Mouse (Mus musculus) gastrocnemius, adult 8-10 months (tissue): ENCODE results near the gene Gm20388. TPM values are rescaled to one million over a fixed set of nuclear protein-coding genes. Genes with fewer than 3 reads are reported as not detected.
A peak's percentile ranks its signal among the peaks of the same experiment; 100 is the strongest.

Source experiments
- DNase-seq, 2 experiments: peaks; one replicate each; pipeline ENCODE4 v3.0.0; 2022; ENCODE audit warnings: low spot score in 2 of 2
- total RNA-seq, 4 experiments: library from RNA; stranded (reverse); gene quantifications; 2 replicates each; pipeline ENCODE4 v1.2.4; 2022

Gene Gm20388
- total RNA-seq, 4 experiments from 2014 or later: 4.4 to 20.0 (median 7.9) TPM; not detected in 1

DNA sequence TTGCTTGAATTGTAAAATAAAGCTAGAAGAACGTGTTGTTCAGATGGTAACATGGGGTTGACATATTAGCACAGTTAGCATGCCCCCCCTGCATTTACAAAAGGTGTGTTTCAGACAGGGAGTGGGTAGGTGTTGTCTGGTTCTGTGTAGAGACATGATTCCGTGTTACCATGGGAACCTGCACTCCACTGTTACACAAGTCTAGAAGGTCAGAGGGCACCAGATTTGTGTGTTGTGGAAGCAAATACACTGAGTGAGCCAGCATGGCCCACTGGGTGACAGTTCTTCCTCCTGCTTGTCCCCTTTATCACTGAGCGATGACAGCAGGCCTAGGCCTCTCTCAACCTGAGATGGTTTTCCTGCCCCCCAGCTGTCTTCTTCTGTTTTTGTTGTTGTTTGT lies 2085.3 kb downstream of the Gm20388 start:
- DNase-seq: no peak

DNA sequence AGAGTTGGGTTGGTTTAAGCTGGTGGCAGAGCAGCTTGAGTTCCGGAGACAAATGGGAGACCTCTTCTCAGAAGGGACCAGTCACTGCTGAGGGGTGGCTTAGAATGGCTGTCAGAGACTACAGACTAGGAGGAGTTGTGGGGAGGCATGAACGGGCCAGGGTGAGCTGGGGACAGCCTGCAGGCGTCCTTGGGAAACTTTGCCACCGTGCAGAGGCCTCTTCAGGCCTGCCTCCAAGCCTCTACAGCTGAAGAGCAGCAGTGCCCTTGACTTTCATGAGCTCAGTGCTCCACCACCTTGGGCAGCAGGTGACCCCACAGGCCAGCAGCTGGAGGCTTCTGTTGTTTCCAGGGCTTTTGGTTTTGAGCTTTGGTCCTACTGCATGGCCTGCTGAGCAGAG lies 2088.0 kb downstream of the Gm20388 start:
- no peak for DNase-seq

DNA sequence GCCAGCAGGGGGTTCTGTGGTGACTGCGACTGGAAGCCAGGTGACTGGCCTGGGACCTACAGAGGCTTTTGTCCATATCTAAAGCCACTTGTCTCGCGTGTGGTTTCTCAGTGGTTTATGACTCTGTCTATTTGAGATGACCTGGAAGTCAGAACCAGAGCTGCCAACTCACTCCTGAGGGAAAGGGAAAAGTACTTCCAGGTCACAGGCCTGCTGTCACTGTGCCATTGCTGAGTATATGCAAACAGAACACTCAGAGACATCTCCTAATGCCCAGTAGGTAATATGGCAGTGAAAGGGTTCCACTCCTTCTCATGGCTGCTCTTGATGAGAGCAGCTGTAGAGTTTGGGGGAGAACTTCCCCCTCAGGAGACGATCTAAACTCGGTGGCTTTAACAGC lies 2088.6 kb downstream of the Gm20388 start:
- DNase-seq: no peak

DNA sequence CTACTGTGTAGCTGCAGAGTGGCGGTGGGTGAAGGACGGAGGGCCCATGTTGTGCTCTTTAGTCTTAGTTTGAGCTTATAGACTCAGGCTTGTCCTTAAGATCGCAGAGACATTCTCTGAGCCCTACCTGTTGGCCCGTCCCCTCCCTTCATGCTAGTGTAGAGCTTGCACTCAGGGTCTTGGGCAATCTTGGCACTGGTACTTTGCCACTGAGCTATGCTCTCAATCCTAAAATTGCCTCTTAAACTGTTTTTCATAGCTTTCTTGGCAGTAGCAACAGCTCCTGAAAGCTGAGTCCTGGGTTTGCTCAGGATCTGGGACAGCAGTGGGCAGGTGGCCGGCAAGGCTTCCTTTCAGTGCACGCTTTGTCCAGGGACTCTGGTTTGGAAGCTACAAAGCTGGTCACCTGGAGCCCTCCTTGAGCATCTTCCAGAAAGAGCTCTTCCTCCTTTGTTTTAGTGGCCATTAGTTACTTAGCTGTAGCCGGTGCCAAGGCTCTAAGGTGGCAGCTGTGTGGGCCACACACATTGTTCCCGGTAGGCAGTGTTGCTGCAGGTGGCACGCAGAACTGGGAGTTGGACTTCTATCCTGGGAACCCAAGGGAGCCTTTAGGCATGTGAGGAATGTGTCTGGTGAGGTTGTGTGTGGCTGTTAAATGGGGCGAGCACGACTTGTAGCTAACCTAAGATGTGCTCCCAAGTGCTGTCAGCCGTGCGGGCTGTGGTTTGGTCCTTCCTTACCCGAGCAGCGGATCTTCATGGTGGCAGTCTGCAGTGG lies 2090.9 kb downstream of the Gm20388 start:
- DNase-seq: no peak

DNA sequence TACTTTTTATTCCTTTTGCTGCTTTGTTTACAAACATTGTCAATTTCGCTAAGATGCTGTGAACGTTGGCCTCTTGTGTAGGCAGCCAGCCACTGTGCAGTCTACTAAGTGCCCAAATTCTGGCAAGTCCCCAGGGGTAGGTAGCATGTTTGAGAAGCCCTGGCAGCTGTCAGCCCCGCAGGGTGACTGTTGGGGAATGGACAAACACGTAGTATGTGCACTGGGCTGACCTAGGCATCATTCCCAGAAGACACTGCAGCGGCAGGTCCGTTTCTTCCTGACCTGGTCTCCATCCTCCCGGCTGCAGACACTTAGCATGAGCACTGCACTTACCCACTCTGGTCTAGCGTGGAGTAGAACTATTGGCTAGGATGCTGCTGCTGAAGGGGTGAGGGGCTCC lies 2093.0 kb downstream of the Gm20388 start:
- DNase-seq: peak in 1 of 2 experiments; percentile 42

DNA sequence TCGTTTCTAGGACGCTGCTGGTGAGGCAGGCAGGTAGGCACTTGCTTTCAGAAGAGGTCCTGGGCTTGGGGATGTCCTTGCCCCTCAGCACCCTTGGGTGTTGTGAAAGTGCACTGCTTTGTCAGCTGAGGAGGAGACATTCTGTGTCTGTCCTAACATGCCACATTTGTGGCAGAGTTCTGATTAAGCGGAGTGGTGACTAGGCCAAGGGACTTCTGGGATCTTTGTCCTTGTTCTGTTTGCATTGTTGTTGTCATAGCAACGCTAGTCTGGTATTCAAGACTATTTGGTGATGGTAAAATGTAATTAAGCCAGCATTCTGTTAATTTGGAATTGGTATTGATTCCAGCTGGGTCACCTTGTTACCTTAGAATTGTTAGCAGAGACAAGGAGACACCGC lies 2093.5 kb downstream of the Gm20388 start:
- DNase-seq: no peak

DNA sequence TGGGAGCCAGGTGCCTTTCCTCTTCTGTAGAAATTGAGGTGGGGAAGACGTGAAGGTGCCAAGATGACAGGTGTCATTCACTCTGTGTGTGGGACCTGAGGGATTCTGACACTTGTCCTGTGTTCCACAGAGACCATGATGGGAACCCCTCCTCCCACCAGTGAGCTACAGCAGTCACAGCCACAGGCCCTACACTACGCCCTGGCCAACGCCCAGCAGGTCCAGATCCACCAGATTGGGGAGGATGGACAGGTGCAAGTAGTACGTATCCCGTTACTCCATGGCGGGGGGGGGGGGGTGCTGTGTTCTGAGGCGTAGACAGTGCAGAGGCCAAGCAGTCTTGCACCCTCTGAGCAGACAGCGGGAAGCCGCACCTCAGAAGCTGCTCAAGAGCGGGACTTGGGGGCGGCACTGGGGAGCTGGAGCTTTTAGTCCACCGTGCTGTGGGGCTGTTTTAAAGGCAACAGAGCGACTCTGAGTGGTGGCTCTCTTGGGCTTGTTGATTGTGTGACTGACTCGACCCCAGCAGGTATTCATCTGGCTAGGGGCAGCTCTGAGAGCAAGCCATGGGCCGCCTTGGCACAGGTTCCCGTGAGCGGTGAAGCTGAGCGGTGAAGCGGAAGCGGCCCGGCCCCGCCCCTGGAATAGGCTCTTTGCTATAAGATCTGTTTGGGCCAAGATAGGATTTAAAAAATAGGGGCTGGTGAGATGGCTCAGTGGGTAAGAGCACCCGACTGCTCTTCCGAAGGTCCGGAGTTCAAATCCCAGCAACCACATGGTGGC lies 2095.0 kb downstream of the Gm20388 start:
- DNase-seq: peak in 1 of 2 experiments; percentile 35

DNA sequence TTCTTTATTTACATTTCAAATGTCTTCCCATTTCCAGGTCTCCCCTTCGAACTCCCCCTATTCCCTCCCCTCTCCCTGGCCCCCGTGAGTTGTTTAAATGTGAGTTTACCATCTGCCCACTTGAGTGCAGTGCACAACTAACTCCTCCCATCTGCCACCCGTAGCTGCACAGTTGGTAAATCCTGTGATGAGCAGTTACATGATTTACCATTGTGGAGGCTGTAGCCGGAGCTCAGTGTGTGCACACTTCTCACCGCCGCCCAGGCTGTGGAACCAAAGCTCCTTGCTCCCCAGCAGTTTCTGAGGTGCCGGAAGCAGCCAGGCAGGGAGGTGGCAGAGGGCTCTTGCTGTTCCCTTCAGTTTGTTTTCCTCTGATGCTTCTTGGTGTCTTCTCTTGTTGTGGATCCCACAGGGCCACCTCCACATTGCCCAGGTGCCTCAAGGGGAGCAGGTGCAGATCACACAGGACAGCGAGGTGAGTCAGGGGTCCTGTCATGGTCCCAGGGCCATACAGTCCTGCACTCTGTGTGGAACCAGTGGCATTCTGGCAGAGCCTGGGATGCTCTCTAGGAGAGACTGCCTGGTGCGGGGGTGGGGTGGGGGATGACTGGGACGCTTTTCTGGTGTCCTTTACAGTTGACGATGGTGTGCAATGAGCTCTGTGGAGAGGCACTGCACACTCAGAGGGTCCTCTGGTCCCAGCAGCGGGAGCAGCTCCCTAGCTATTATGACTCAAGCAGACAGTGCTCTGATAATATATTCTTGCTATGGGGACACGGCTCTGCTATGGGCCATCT lies 2096.2 kb downstream of the Gm20388 start:
- no peak for DNase-seq

DNA sequence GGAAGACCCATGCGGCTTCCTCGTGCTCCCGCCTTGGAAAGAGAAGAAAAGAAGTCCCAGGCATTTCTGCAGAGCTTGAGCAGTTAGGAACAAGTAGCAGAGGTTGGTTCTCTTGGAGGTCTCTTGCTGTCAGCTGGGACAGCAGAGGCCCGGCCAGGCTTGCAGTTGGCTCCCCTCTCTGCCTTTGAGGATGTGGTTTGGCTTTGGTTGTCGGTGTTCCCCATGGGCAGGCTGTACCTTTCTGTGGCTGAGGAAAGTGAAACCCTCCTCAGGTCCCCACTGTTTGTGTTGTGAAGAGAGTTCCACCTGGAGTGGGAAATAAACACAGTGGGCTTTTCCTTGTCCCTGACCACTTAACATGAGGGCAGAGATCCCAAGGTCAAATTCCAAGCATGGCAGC lies 2097.8 kb downstream of the Gm20388 start:
- no peak for DNase-seq

DNA sequence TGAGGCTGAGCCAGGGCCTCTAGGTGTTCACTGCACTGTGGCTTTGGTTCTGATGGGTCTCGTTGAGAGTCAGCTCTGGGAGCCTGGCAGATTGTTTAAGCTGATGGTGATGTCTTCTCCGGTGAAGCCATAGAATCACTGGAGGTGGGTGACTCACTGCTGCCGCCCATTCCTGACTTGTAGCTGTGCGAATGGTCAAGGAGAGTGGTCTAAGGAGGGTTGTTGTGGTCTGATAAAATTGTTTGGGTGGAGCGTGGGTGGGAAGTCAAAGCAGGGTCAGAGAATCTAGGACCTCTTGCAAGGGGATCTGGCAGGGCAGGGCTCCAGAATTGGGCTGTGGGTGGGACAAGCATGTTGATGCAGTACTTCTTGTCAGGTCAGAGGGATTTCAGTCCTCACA lies 2100.0 kb downstream of the Gm20388 start:
- DNase-seq: no peak

DNA sequence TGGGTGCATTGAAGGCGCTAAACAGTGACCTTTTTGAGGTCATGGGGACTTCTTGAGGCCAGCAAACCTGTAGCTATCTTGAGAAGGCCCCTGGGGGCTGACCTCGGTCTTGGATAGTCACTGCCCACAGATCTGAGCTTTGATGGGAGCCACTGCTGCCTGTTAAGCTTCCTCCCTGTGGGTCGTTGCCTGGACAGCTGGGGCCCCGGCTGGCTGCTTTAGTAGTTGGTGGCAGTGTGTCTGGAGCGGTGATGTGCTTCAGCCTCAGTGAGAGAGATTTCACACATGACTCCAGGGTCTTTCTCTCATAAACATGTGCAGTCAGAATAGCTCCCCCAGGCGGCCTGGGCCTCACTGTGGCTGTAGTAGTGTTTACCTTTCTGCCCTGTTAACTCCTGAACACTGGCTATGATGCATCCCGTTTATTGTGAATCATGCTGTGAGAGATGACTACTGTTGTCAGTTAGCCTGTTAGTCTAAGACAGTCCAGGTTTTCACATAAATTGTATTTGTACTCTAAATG lies 2100.5 kb downstream of the Gm20388 start:
- no peak for DNase-seq

DNA sequence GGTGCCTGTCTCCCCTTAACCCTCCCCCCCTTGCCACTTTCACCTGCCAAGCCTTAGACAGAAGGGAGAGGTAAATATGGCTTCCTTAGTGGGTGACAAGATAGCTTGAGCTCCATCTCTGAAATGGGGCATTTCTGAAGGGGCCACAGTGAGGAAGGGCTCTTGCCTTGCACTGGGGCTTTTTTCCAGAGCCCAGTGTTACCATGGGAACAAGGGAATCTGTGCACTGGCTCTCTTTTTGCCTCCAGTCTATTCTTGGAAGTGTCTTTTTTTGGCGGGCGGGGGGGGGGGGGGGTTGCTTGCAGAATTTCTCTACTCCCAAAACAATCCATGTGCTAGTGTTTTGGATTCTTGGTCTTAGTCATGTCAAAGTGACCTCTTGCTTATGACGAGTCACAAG lies 2104.0 kb downstream of the Gm20388 start:
- no peak for DNase-seq

DNA sequence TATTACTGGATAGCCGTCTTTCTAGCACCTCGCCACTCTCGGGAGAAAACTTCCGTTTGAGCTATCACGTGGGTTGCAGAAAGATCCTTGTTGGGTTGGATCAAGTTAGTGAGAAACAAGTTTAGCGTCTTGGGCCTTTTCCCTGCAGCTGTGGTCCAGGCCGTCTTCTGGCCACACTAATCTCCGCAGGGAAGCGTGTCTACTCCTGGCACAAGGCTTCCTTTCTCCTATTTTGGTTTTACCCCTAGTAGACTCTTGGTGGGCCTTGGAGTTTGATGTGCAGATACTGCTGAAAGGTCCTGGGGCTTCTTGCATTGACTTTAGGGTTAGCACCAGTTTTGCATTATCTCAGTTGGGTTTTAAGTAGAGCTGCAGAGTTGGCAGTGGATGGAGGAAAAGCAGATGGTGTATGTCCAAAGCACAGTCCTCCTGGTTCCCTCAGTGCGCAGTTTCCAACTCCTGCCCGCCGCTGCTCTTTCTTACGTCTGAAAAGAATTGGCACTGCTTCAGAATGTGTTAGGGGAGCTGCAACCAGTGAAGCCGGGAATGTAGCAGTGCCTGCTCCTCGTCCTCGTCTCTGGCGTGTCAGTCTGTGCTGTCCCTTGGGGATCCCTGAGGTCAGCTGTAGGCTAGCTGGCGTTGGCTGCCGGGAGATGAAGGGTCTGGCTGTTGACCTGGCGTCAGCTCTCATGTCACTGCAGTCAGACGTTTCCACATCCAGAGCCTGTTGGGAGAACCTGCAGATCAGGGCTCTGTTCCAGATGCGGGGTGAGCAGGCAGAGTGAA lies 2107.6 kb downstream of the Gm20388 start:
- peak in 1 of 2 experiments; percentile 43 for DNase-seq

DNA sequence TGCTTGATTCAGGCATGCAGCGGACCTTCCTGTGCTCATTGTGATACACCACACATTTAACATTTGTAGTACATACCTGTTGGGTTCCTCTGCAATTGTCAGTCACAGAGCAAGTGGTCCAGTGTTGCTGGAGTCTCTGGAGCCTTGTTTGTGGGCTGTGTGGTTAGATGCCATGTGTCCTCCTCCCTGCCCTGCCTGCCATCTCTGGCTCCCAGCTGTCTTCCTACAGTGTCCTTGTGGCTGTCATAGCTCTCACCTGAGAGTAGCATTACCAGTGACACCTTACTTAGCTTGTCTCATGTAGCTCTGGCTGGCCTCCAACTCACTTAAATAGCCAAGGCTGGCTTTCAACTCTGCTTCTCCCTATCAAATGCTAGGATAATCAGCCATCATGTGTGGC lies 2108.5 kb downstream of the Gm20388 start:
- DNase-seq: no peak

DNA sequence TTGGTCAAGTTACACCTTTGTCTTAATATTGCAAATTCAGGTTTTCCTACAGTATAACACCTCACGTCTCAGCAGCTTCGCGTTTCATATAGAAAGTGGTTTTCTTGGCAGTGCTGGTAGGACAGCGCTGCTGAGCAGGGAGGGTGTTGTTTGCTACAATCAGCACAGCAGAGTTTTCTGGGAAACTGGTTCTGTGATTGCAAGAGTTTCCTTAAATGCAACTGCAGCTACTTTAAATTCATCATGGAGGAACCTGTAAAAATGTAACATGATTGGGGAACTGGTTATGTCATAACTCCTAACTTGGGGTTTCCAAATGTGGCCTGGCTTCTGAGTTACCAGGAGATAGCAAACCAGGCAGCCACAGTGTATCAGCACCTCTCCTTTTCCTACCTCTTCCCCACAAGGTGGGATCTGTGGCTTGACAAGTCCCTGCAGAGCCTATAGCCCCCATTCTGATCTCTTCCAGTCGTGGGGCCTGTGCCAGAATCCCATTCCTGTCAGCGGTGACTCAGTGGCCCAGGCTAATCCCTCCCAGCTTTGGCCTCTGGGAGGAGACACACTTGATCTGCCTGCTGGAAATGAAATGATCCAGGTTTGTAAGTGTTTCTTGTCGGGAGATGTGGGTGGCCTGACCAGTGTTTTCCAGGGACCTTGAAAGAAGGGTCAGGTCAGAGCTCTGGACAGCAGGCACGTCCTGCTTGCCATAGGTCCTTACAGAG lies 2109.6 kb downstream of the Gm20388 start:
- DNase-seq: no peak

DNA sequence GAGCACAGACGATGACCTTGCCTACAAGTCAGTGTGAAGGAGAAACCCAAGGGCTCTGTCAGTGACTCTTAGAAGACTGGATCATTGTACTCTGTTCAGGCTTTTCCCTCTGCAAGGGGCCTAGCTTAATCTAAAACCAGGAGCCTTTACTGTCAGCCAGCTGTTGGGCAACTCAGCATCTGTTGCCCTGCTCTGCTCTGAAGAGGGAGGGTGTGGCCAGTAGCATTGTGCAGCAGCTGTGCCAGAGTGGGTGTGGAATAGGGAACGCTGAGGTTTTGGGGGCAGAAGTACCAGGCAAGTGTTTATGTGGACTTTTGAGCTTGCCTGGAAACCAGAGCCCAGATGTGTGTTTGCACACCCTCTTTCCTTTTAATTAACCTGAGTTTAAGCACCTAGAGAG lies 2111.1 kb downstream of the Gm20388 start:
- DNase-seq: no peak

DNA sequence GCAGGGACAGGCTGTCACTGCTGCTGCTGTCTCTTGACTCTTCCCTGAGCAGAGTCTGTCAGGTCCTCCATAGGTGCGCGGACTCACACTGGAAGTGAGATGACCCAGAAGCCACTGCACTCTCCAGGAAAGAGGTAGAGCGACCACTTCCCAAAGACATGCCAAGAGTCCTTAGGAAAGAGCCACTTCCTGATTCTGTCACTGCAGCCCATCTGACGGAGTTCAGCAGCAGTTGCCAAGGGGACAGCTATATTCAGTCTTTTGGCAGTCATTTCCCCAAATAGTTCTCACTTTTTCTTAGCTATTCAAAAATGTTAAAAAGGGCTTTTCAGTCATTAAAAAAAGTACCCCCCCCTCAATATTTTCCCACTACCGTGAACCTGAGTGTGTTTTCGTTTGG lies 2111.6 kb downstream of the Gm20388 start:
- no peak for DNase-seq

DNA sequence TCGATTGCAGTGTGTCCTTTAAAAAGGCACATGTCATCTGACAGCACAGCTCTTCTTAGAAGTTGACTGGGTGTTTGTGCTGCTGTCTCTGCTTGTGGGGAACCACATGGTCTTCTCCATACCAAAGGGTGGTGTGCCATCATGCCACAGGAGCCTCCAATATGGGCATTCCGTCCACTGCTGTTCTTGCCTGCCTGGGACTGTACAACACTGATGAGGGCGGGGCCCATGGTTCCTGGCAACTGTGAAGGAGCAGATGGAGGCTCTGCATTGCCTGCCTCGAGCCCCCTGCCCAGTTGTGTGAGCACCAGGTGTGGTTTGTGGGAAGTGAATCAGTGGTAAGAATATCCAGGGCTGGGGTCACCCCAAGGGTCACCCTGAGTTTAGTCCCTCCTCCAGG lies 2112.1 kb downstream of the Gm20388 start:
- DNase-seq: no peak

DNA sequence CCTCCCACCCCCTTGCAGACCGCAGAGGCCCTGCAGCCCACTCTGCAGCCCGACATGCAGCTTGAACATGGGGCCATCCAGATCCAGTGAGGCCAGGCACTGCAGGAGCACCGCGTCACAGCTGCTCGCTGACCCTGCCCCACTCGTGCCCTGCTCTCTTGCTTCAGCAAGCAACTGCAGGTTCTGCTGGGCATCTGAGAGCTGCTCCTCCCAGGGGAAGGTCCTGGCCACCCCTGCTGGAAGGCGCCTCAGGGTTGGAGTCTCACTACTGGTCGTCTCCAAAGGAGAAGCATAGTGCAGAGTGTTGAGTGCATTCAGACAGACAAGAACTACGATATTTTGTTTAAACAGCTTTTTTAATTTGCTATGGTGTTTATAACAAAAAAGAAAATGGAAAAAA lies 2114.9 kb downstream of the Gm20388 start:
- no peak for DNase-seq

DNA sequence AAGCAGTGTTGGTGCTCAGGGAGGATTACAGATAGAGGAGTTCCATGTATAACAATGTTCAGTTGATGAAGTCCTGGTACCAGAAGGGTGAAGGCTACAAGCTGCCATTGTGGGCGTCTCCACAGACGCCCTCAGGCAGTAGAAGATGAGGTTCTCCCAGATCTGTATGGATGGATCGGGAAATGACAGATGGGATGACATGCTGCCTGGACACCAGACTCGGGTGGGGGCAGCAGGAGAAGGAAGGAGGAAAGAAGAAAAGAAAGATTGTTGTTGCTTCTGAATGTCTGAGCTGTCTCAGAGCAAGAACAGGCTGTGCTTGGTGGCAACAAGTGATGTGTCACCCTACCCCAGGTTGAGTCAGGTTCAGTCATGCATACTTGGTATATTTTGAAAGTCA lies 2117.5 kb downstream of the Gm20388 start:
- no peak for DNase-seq
